Mouse (Mus musculus) CH12.LX (cell line): ENCODE results near the gene Dlst. TPM values are rescaled to one million over a fixed set of nuclear protein-coding genes. Genes with fewer than 3 reads are reported as not detected.

Source experiments
- DNase-seq: peaks from one replicate; pipeline ENCODE4 v3.0.0-alpha.2; 2013; ENCODE audit errors: extremely low read depth
- H3K27ac ChIP-seq: 2 replicates; pipeline ENCODE4 v1.5.1; 2012; ENCODE audit warnings: low read depth, mild to moderate bottlenecking, control low read depth, moderate library complexity; ENCODE audit not compliant: insufficient read depth
- H3K27me3 ChIP-seq: replicated peaks from 2 replicates; pipeline ENCODE3; 2012; ENCODE audit warnings: inconsistent platforms
- H3K36me3 ChIP-seq, 2 experiments: replicated peaks in 1 of 2; 2 replicates each; pipeline versions ENCODE3 to v1.6.1; 2012; ENCODE audit warnings: inconsistent platforms in 1 of 2, low read length in 1 of 2, mild to moderate bottlenecking in 1 of 2, mixed read lengths in 1 of 2, moderate library complexity in 1 of 2; ENCODE audit not compliant: control insufficient read depth in 1 of 2, insufficient read depth in 1 of 2
- H3K4me1 ChIP-seq, 2 experiments: 2 replicates each; pipeline ENCODE4 v1.6.1; 2012; ENCODE audit warnings: inconsistent platforms in 1 of 2, moderate library complexity in 1 of 2; ENCODE audit not compliant: insufficient read depth in 2 of 2, control insufficient read depth in 1 of 2
- H3K4me2 ChIP-seq: 2 replicates; pipeline ENCODE4 v1.6.1; 2012; ENCODE audit warnings: low read depth, mild to moderate bottlenecking, control low read depth; ENCODE audit not compliant: poor library complexity, insufficient read depth, severe bottlenecking
- H3K4me3 ChIP-seq, 3 experiments: fragments of 150-350 bp in 1 of 3; sonication (generic) in 1 of 3; replicated peaks in 1 of 3; 2 replicates each; pipeline versions ENCODE3 to v1.5.1; 2011 to 2012; ENCODE audit warnings: low read depth in 2 of 3, low read length in 2 of 3, mild to moderate bottlenecking in 2 of 3, moderate library complexity in 2 of 3, control low read depth in 1 of 3, improper control_type of control experiment in 1 of 3, inconsistent platforms in 1 of 3, mixed read lengths in 1 of 3; ENCODE audit not compliant: poor library complexity in 1 of 3
- H3K79me2 ChIP-seq: replicated peaks from 2 replicates; pipeline ENCODE4 v1.6.1; 2012; ENCODE audit warnings: mild to moderate bottlenecking, moderate library complexity; ENCODE audit not compliant: control insufficient read depth, poor library complexity, insufficient read depth, severe bottlenecking; ENCODE audit errors: extremely low read depth
- H3K9ac ChIP-seq: 2 replicates; pipeline ENCODE4 v1.6.1; 2012; ENCODE audit warnings: low read depth, mild to moderate bottlenecking, control low read depth, moderate library complexity; ENCODE audit not compliant: insufficient read depth
- H3K9me3 ChIP-seq: replicated peaks from 2 replicates; pipeline ENCODE3; 2012; ENCODE audit warnings: low read length, inconsistent platforms, mixed read lengths
- BHLHE40 ChIP-seq: IDR thresholded peaks from 2 replicates; pipeline ENCODE4 v1.6.1; 2011; ENCODE audit warnings: mild to moderate bottlenecking, low read depth, low read length, improper control_type of control experiment
- CHD1 ChIP-seq: IDR thresholded peaks from 2 replicates; pipeline ENCODE4 v1.6.1; 2012; ENCODE audit warnings: low read depth, low read length, improper control_type of control experiment, inconsistent platforms
- CHD2 ChIP-seq: IDR thresholded peaks from 2 replicates; pipeline ENCODE4 v1.6.1; 2011; ENCODE audit warnings: low read length, improper control_type of control experiment
- CTCF ChIP-seq, 2 experiments: IDR thresholded peaks in 1 of 2; conservative IDR thresholded peaks in 1 of 2; 2 replicates each; pipeline ENCODE4 v1.5.1; 2011 to 2012; ENCODE audit warnings: low read depth in 2 of 2, low read length in 2 of 2, improper control_type of control experiment in 1 of 2, inconsistent platforms in 1 of 2, mild to moderate bottlenecking in 1 of 2, moderate library complexity in 1 of 2
- E2F4 ChIP-seq: IDR thresholded peaks from 2 replicates; pipeline ENCODE4 v1.6.1; 2011; ENCODE audit warnings: low read depth, low read length, improper control_type of control experiment; ENCODE audit not compliant: insufficient replicate concordance
- ELF1 ChIP-seq: IDR thresholded peaks from 2 replicates; pipeline ENCODE4 v1.6.1; 2014; ENCODE audit warnings: low read depth, mild to moderate bottlenecking, inconsistent platforms, low read length, improper control_type of control experiment
- EP300 ChIP-seq: IDR thresholded peaks from 2 replicates; pipeline ENCODE4 v1.6.1; 2011; ENCODE audit warnings: low read length, improper control_type of control experiment
- ETS1 ChIP-seq: conservative IDR thresholded peaks from 2 replicates; pipeline ENCODE4 v1.6.1; 2012; ENCODE audit warnings: low read depth, mild to moderate bottlenecking, inconsistent platforms, low read length, improper control_type of control experiment, moderate library complexity
- GABPA ChIP-seq: IDR thresholded peaks from 2 replicates; pipeline ENCODE4 v1.6.1; 2012; ENCODE audit warnings: low read depth, low read length, improper control_type of control experiment, inconsistent platforms; ENCODE audit not compliant: insufficient replicate concordance
- HCFC1 ChIP-seq: IDR thresholded peaks from 2 replicates; pipeline ENCODE4 v1.6.1; 2012; ENCODE audit warnings: low read depth, mild to moderate bottlenecking, inconsistent platforms, low read length, improper control_type of control experiment
- IRF4 ChIP-seq: IDR thresholded peaks from 2 replicates; pipeline ENCODE4 v1.6.1; 2014; ENCODE audit warnings: low read depth, mild to moderate bottlenecking, inconsistent platforms, low read length, improper control_type of control experiment
- JUN ChIP-seq: IDR thresholded peaks from 2 replicates; pipeline ENCODE4 v1.6.1; 2011; ENCODE audit warnings: low read depth, mild to moderate bottlenecking, low read length, improper control_type of control experiment, moderate library complexity; ENCODE audit not compliant: insufficient read depth
- JUND ChIP-seq: conservative IDR thresholded peaks from 2 replicates; pipeline ENCODE4 v1.6.1; 2011; ENCODE audit warnings: low read depth, low read length, improper control_type of control experiment
- KAT2A ChIP-seq: IDR thresholded peaks from 2 replicates; pipeline ENCODE4 v1.6.1; 2012; ENCODE audit warnings: low read length, improper control_type of control experiment, inconsistent platforms; ENCODE audit not compliant: insufficient replicate concordance
- MAFK ChIP-seq: IDR thresholded peaks from 2 replicates; pipeline ENCODE4 v1.6.1; 2011; ENCODE audit warnings: low read length, improper control_type of control experiment; ENCODE audit not compliant: insufficient replicate concordance
- MAX ChIP-seq: IDR thresholded peaks from 2 replicates; pipeline ENCODE4 v1.6.1; 2011; ENCODE audit warnings: low read length, improper control_type of control experiment
- MAZ ChIP-seq: IDR thresholded peaks from 2 replicates; pipeline ENCODE4 v1.6.1; 2012; ENCODE audit warnings: low read depth, mild to moderate bottlenecking, inconsistent platforms, low read length, improper control_type of control experiment, moderate library complexity
- MEF2A ChIP-seq: IDR thresholded peaks from 2 replicates; pipeline ENCODE4 v1.6.1; 2014; ENCODE audit warnings: low read depth, mild to moderate bottlenecking, inconsistent platforms, low read length, improper control_type of control experiment, borderline replicate concordance
- MXI1 ChIP-seq: IDR thresholded peaks from 2 replicates; pipeline ENCODE4 v1.6.1; 2011; ENCODE audit warnings: mild to moderate bottlenecking, low read depth, low read length, improper control_type of control experiment
- MYC ChIP-seq: IDR thresholded peaks from 2 replicates; pipeline ENCODE4 v1.6.1; 2011; ENCODE audit warnings: low read depth, mild to moderate bottlenecking, improper control_type of control experiment, low read length
- NELFE ChIP-seq: IDR thresholded peaks from 2 replicates; pipeline ENCODE4 v1.6.1; 2011; ENCODE audit warnings: low read depth, low read length, improper control_type of control experiment
- NRF1 ChIP-seq: IDR thresholded peaks from 2 replicates; pipeline ENCODE4 v1.6.1; 2014; ENCODE audit warnings: low read depth, mild to moderate bottlenecking, inconsistent platforms, low read length, improper control_type of control experiment, moderate library complexity
- PAX5 ChIP-seq: IDR thresholded peaks from 2 replicates; pipeline ENCODE4 v1.6.1; 2012; ENCODE audit warnings: low read length, inconsistent platforms, mixed read lengths
- POLR2A ChIP-seq: IDR thresholded peaks from 2 replicates; pipeline ENCODE4 v1.6.1; 2011; ENCODE audit warnings: low read depth, mild to moderate bottlenecking, improper control_type of control experiment, low read length
- POLR2AphosphoS2 ChIP-seq: IDR thresholded peaks from 2 replicates; pipeline ENCODE4 v1.6.1; 2011; ENCODE audit warnings: low read depth, low read length, improper control_type of control experiment
- RAD21 ChIP-seq: IDR thresholded peaks from 2 replicates; pipeline ENCODE4 v1.6.1; 2011; ENCODE audit warnings: low read depth, mild to moderate bottlenecking, low read length, improper control_type of control experiment, moderate library complexity
- RCOR1 ChIP-seq: conservative IDR thresholded peaks from 2 replicates; pipeline ENCODE4 v1.6.1; 2012; ENCODE audit warnings: low read depth, mild to moderate bottlenecking, inconsistent platforms, low read length, improper control_type of control experiment
- SIN3A ChIP-seq: IDR thresholded peaks from 2 replicates; pipeline ENCODE4 v1.6.1; 2012; ENCODE audit warnings: low read length, improper control_type of control experiment, inconsistent platforms
- SMC3 ChIP-seq: IDR thresholded peaks from 2 replicates; pipeline ENCODE4 v1.6.1; 2011; ENCODE audit warnings: low read depth, low read length, improper control_type of control experiment
- TBP ChIP-seq: conservative IDR thresholded peaks from 2 replicates; pipeline ENCODE4 v1.6.1; 2011; ENCODE audit warnings: low read depth, low read length, improper control_type of control experiment
- TCF12 ChIP-seq: IDR thresholded peaks from 2 replicates; pipeline ENCODE4 v1.6.1; 2014; ENCODE audit warnings: low read depth, mild to moderate bottlenecking, inconsistent platforms, low read length, improper control_type of control experiment
- UBTF ChIP-seq: IDR thresholded peaks from 2 replicates; pipeline ENCODE4 v1.6.1; 2012; ENCODE audit warnings: low read depth, mild to moderate bottlenecking, inconsistent platforms, low read length, improper control_type of control experiment, moderate library complexity
- USF1 ChIP-seq: IDR thresholded peaks from 2 replicates; pipeline ENCODE4 v1.6.1; 2014; ENCODE audit warnings: low read depth, mild to moderate bottlenecking, inconsistent platforms, low read length, improper control_type of control experiment
- USF2 ChIP-seq: conservative IDR thresholded peaks from 2 replicates; pipeline ENCODE4 v1.6.1; 2011; ENCODE audit warnings: low read depth, low read length, improper control_type of control experiment
- ZC3H11A ChIP-seq: IDR thresholded peaks from 2 replicates; pipeline ENCODE4 v1.6.1; 2012; ENCODE audit warnings: low read depth, mild to moderate bottlenecking, inconsistent platforms, low read length, improper control_type of control experiment
- ZKSCAN1 ChIP-seq: IDR thresholded peaks from 2 replicates; pipeline ENCODE4 v1.6.1; 2012; ENCODE audit warnings: low read depth, inconsistent platforms, low read length, improper control_type of control experiment, borderline replicate concordance
- ZMIZ1 ChIP-seq: IDR thresholded peaks from 2 replicates; pipeline ENCODE4 v1.6.1; 2012; ENCODE audit warnings: low read depth, mild to moderate bottlenecking, inconsistent platforms, low read length, improper control_type of control experiment
- ZNF384 ChIP-seq: IDR thresholded peaks from 2 replicates; pipeline ENCODE4 v1.6.1; 2012; ENCODE audit warnings: low read depth, low read length, improper control_type of control experiment, inconsistent platforms
- dilution Hi-C: fragments of 300-500 bp; cut with MboI; formaldehyde crosslinking; loops from 2 replicates; pipeline ENCODE4 v1.14.3; 2020; ENCODE audit warnings: low sequenced_read_pairs; ENCODE audit not compliant: extremely low pct_unique_long_range_greater_than_20kb, extremely low pct_ligation_motif_present
- in situ Hi-C: fragments of 300-500 bp; cut with MboI; formaldehyde crosslinking; loops from 3 replicates; pipeline ENCODE4 v1.14.3; 2019; ENCODE audit warnings: low sequenced_read_pairs, low pct_ligation_motif_present, low pct_unique_long_range_greater_than_20kb, mixed read lengths
- polyA plus RNA-seq: library from polyadenylated mRNA; unstranded; fragments of >175 nt; gene quantifications from 2 replicates; pipeline ENCODE4 v1.2.1, GENCODE M21; 2012; ENCODE audit warnings: low read depth; ENCODE audit not compliant: insufficient read length
- total RNA-seq, 2 experiments: library from RNA; depleted of rRNA; stranded (reverse); fragments of 300-350 nt in 1 of 2; fragments of >200 nt in 1 of 2; gene quantifications; 2 replicates each; pipeline ENCODE4 v1.2.3; 2012 to 2014

Dlst gene
- total and polyA plus RNA-seq, 3 experiments: 116 to 165 (median 144) TPM

DNA sequence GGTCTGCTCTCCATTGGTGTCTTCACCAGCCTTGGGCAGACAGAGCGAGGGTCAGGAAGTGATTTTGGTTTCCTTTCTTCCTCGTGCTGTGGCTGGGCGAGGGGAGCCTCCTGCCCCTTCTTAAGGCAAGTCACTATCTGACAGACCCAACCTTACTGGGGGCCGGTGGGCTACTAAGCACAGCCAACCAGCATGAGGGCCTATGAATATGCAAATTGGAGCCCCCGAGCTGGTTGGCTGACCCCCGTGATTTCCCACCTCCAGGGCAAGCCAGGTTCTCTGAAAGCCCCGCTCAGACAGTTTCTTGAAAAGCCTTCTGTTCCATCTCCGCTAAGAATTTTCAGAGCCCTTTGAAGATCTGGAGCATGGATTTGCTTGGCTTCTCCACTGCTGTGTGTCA, 4.3 kb upstream of the Dlst start:
- no peaks in the 10 kb centered on the region for H3K27me3 ChIP-seq
- TF ChIP-seq NRF1: no peak
- TF ChIP-seq MYC: peak; percentile 66; the same call in 1 of the 2 replicates
- no peak for TF ChIP-seq USF2
- no peak for TF ChIP-seq PAX5
- TF ChIP-seq MAZ: peak; percentile 55; the same call in 1 of the 2 replicates
- no peak; the same call in 1 of the 2 replicates for TF ChIP-seq ZMIZ1
- TF ChIP-seq SMC3: no peak
- no peak for TF ChIP-seq CTCF (conservative IDR thresholded peaks at IDR 0.05 in 1 of 2, IDR thresholded peaks at IDR 0.05 in 1 of 2; ENCODE audit: low read depth in 2 of 2, low read length in 2 of 2)
- TF ChIP-seq ZKSCAN1: no peak
- no peak for TF ChIP-seq MEF2A
- TF ChIP-seq TBP: peak; percentile 79; the same call in 1 of the 2 replicates
- peak; percentile 37 for TF ChIP-seq BHLHE40
- TF ChIP-seq NELFE: peak; percentile 84
- peak; percentile 24 for TF ChIP-seq SIN3A
- no peak for TF ChIP-seq CHD2
- TF ChIP-seq ZC3H11A: no peak
- TF ChIP-seq USF1: no peak
- no peak; the same call in 1 of the 2 replicates for TF ChIP-seq ETS1
- TF ChIP-seq ELF1: peak; percentile 53
- 0 out of 2 replicates have a peak, but pooled peaks have one; percentile 52 for TF ChIP-seq POLR2AphosphoS2
- peak; percentile 85 for TF ChIP-seq POLR2A
- TF ChIP-seq UBTF: no peak
- TF ChIP-seq TCF12: peak; percentile 60; the same call in 1 of the 2 replicates
- no peak; the same call in 1 of the 2 replicates for TF ChIP-seq CHD1
- TF ChIP-seq IRF4: 0 out of 2 replicates have a peak, but pooled peaks have one; percentile 24
- no peak for TF ChIP-seq RCOR1
- peak; percentile 36; the same call in 1 of the 2 replicates for TF ChIP-seq EP300
- TF ChIP-seq JUN: no peak
- no peak for TF ChIP-seq MAFK
- TF ChIP-seq MXI1: peak; percentile 73; the same call in 1 of the 2 replicates
- no peak for TF ChIP-seq JUND
- no peak for TF ChIP-seq GABPA
- peak; percentile 82 for TF ChIP-seq MAX
- no peak for TF ChIP-seq HCFC1
- TF ChIP-seq E2F4: no peak
- TF ChIP-seq RAD21: no peak
- TF ChIP-seq KAT2A: no peak
- no peak for TF ChIP-seq ZNF384
- peak overlapping the region; percentile 25 to 43 (median 36) for H3K4me3 ChIP-seq
- H3K9ac ChIP-seq: peak overlapping the region; percentile 83
- peaks cover 29% of the 10 kb centered on the region for H3K79me2 ChIP-seq
- dilution Hi-C loops: no loop called here
- H3K9me3 ChIP-seq: peaks cover 5% of the 10 kb centered on the region
- DNase-seq: no peak
- peak overlapping the region; percentile 59 for H3K27ac ChIP-seq
- peaks cover 10 to 26% of the 10 kb centered on the region in 2 experiments for H3K36me3 ChIP-seq
- H3K4me2 ChIP-seq: peak overlapping the region; percentile 39; the same call in 1 of the 2 replicates
- H3K4me1 ChIP-seq: peaks cover 18 to 70% of the 10 kb centered on the region in 2 experiments
- in situ Hi-C loops: no loop called here
